Mouse (Mus musculus) granulocyte monocyte progenitor cell, adult 5-6 weeks (primary cell): ENCODE measurements at regions not wholly inside any gene's neighbourhood (a gene's known extent, or its start where the extent isn't known, plus 50 kb on each side); places are given as distances from the start of the nearest gene placed in this dataset.

ENCODE experiments used
- ATAC-seq: replicated peaks from 2 replicates; pipeline ENCODE4 v1.8.0; 2016; ENCODE audit warnings: mild to moderate bottlenecking, moderate TSS enrichment, inconsistent platforms; ENCODE audit not compliant: poor library complexity, severe bottlenecking

DNA sequence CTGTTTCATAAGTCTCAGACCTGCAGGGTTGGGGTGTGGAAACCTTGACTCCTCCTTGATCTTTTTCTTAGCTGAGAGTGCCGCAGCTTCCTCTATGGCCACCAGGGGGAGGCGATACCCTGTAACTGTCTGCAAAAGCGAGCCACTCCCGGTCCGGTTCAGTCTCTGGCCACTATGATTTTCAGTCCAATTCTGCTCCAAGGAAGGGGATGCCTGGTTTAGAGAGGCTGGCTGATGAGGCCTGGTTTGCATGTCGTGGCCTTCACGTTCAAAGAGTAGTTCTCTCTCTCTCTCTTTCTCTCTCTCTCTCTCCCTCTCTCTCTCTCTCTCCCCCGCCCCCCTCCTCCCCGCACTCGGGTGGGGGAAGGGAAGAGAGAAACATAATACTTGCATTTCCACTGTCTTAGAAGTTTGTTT lies 70.3 kb upstream of the Thpo start:
- peak; percentile 94 for ATAC-seq

DNA sequence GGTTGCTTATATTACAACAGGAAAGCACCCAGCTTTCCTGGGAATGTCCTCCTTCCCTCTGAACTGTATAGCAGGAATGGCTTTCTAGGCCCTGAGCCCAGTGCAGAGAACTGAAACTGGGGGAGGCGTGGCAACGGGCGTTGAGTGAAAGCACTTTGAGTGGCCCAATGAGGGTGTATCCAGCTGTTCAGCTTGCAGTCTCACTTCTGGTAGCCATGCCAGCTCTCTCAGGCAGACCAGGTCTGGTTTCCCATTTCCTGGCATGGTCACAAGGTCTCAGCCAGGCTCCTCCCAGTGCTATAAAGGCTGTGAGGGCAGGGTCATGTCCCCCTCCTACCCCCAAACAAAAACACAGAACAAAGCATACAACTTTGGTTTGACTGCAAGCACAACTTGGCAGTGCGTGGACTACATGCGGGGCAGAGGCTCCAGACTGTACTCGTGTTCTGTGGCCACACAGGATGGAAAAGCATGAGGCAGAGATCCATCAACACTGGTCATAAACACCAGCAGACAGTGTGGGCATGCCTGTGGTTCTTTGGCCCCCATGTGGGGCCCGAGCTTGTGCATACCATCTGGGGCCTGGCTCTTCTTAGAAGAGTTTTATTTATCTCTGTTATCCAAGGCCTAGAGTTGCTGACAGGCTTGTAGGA lies 69.1 kb upstream of the Thpo start:
- peak; percentile 76 for ATAC-seq

DNA sequence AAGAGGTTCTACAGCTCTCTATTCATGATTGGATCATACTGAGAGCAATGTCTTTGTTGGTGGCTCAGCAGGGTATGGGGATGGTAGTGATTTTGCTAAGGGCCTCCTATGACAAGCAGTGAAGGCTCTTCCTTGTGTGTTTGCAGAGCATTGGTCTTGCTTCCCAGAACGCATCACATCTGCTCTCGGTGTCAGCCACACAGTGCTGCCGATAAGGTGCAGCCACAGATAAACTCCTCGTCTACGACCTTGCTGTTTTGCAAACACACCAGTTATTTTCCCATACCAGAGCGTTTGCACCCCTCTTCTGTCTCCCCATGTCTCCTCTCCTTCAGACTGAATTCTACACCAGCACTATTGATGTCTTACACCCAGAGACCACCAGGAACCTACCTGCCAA lies 68.4 kb upstream of the Thpo start:
- no peak for ATAC-seq

DNA sequence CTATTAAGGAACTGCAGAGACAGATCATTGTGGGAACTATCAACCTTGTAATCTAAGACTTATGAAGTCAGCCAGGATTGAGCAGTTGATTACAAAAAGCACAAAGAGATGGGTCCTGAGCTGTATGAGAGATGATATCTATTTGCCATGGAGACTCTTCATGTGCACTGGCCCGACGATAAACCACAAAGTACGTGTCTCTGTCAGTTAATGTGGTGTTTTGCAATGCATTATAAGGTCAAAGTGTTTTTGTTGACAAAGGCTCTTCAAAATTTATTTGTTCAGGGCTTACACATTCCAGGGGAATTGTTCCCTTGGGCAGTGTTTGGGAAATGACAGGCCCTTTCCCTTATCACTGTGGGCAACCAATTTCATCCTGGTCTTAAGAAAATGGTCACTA lies 65.7 kb upstream of the Thpo start:
- ATAC-seq: no peak

DNA sequence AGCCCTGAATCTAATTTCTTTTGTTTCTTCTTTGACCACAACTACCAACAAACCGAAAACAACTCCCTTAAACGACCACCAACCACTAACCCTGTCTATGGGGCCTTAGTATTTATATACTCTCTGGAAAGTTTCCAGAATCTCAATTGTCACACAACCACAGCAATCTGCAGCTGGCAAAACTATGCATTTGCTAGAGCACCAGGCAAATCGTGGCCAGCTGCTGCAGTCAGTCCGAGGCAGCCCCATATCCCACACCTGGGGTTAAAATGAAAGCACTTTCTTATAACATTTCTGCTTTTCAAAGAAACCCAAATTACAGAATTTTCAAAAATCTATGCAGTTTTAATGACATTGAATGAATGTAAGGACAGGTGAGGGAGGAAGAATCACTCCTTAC lies 63.8 kb upstream of the Thpo start:
- ATAC-seq: no peak

DNA sequence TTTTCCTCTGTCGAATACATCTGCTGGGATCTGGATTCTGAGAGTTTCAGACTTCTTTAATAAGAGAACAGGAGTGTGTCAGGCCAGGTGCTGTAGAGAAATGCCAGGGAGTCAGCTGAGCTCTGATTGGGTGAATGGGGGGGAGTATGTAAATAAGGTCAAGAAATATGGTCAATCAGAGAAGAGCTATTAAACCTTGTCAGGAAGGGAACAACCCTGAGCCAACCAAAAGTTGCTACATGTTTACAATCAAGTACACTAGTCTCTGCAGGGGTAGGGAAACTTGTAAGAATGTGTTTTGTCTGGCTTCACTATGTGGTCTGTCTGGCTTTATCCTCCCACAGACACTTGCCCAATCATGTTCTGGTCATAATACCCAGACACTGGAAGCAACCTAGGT lies 60.4 kb upstream of the Thpo start:
- no peak for ATAC-seq
